Mouse (Mus musculus) testis, adult 2 months (tissue): ENCODE data around the gene Phlpp1.

Experiments
- CTCF ChIP-seq: fragments of 200-500 bp; IDR thresholded peaks from 2 replicates; pipeline ENCODE4 v1.5.1; 2012; ENCODE audit warnings: low read depth, mild to moderate bottlenecking, inconsistent platforms, low read length, moderate library complexity; ENCODE audit not compliant: control insufficient read depth, insufficient read depth, insufficient replicate concordance
- POLR2A ChIP-seq: fragments of 200-500 bp; IDR thresholded peaks from 2 replicates; pipeline ENCODE4 v1.6.1; 2012; ENCODE audit warnings: low read depth, mild to moderate bottlenecking, inconsistent platforms, low read length, moderate library complexity; ENCODE audit not compliant: control insufficient read depth

DNA sequence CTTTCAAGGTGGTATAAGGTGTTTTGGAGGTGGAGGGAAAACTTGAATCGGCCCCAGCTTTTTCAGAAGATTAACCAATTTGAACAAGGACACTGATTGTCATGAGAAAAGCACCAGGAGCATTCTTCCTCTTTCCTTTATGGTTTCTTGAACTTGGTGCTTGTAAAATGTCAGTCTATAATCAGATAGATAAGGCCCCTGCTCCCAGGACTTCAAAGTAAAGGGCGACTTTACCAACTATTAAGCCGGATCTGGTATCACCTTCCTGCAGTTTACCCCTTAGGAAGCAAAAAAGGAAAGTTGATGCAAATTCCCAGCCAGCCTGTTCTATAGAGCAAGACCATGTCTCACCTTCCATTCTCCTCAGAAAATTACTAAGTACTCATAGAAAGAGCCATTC lies 21.9 kb downstream of the Phlpp1 start:
- TF ChIP-seq POLR2A, result no peak
- no peak for TF ChIP-seq CTCF
